Mouse (Mus musculus) embryonic fibroblast, embryonic 13.5 days (primary cell): ENCODE measurements around the gene Sorbs2.

ENCODE experiments used
- CTCF ChIP-seq: IDR thresholded peaks from 2 replicates; pipeline ENCODE4 v1.5.1; 2011; ENCODE audit warnings: mild to moderate bottlenecking, control low read depth, low read length, moderate library complexity, borderline replicate concordance; ENCODE audit not compliant: insufficient read depth
- POLR2A ChIP-seq: IDR thresholded peaks from 2 replicates; pipeline ENCODE4 v1.6.1; 2011; ENCODE audit warnings: low read depth, mild to moderate bottlenecking, control low read depth, low read length, moderate library complexity

DNA sequence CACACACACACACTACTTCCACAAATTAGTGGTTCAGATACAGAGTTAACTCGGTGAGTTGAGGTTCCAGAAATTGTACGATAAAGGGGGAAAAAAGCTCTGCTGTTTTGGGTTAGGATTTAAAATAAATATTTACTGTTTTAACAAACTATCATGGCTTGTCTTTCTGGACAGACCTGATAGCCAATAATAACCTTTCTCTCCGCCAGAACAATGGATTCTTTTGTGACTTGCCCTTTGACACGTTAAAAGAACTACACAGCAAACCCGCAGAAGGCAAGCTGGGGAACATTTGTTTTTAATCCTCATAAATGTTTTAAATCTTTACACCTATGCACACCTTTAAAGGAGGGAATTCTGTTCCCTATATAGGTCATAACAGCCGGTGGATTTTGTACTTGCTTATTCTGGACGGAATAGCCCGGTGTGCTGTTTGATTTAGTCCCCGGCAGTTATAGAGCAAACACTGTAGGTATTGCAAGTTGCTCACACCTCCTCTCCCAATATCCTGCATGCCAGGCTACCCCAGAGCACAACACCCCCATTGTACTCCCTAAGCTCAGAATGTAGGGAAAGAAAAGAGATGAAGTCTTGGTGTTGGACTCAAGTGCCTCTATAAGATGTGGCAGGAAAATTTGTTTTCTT is 121.0 kb downstream of the Sorbs2 start:
- TF ChIP-seq POLR2A = no peak
- TF ChIP-seq CTCF = no peak
